Mouse (Mus musculus): ENCODE measurements at regions not wholly inside any gene's neighbourhood (a gene's known extent, or its start where the extent isn't known, plus 50 kb on each side); places are given as distances from the start of the nearest gene placed in this dataset.

GRCm38 (mm10) chr14:17569087-17569636 lies 90.9 kb upstream of the Thrb start:
- no peak overlapping the region for H3K4me3 ChIP-seq (replicated peaks)
- H3K9ac ChIP-seq = no peak overlapping the region
- H3K27ac ChIP-seq = no peak overlapping the region
- ATAC-seq = no peak
- H3K36me3 ChIP-seq = no peaks in the 10 kb centered on the region
- H3K4me2 ChIP-seq (replicated peaks) = no peak overlapping the region
- no peaks in the 10 kb centered on the region for H3K27me3 ChIP-seq (replicated peaks)
- H3K9me3 ChIP-seq = no peaks in the 10 kb centered on the region
- 65% methylated on average over 2 of the region's 2 CpGs for WGBS
- H3K4me1 ChIP-seq (replicated peaks) = no peaks in the 10 kb centered on the region

- Histone ChIP-seq H3K9ac (no peak overlapping the region), H3K4me2 (replicated peaks) (no peak overlapping the region), H3K4me3 (replicated peaks) (no peak overlapping the region), H3K36me3 (no peaks in the 10 kb centered on the region), H3K27ac (no peak overlapping the region), H3K27me3 (replicated peaks) (no peaks in the 10 kb centered on the region), H3K4me1 (replicated peaks) (no peaks in the 10 kb centered on the region), H3K9me3 (no peaks in the 10 kb centered on the region)
- WGBS = 65% methylated on average over 1 of the region's 1 CpGs
- no peak for ATAC-seq
Measured at GRCm38 (mm10) chr14:17578776-17579175, 81.3 kb upstream of the Thrb start.

- no peaks in the 10 kb centered on the region for H3K27me3 ChIP-seq (replicated peaks)
- H3K9me3 ChIP-seq = no peaks in the 10 kb centered on the region
- no peak overlapping the region for H3K4me3 ChIP-seq (replicated peaks)
- H3K9ac ChIP-seq = no peak overlapping the region
- ATAC-seq = no peak
- no peaks in the 10 kb centered on the region for H3K4me1 ChIP-seq (replicated peaks)
- H3K36me3 ChIP-seq = no peaks in the 10 kb centered on the region
- no peak overlapping the region for H3K27ac ChIP-seq
- H3K4me2 ChIP-seq (replicated peaks) = no peak overlapping the region
Measured at GRCm38 (mm10) chr14:17589595-17589994, 70.5 kb upstream of the Thrb start.

- Histone ChIP-seq H3K36me3 (no peaks in the 10 kb centered on the region), H3K9me3 (no peaks in the 10 kb centered on the region), H3K27me3 (replicated peaks) (no peaks in the 10 kb centered on the region), H3K4me2 (replicated peaks) (no peak overlapping the region), H3K9ac (no peak overlapping the region), H3K4me3 (replicated peaks) (no peak overlapping the region), H3K27ac (no peak overlapping the region), H3K4me1 (replicated peaks) (no peaks in the 10 kb centered on the region)
- no peak for ATAC-seq
- 73% methylated on average over 5 of the region's 5 CpGs for WGBS
Measured at GRCm38 (mm10) chr14:17599553-17599952, 60.5 kb upstream of the Thrb start.

GRCm38 (mm10) chr14:17602357-17602756 lies 57.7 kb upstream of the Thrb start:
- H3K4me3 ChIP-seq (replicated peaks) = no peak overlapping the region
- H3K27ac ChIP-seq = no peak overlapping the region
- no peaks in the 10 kb centered on the region for H3K4me1 ChIP-seq (replicated peaks)
- H3K9me3 ChIP-seq = no peaks in the 10 kb centered on the region
- no peak overlapping the region for H3K4me2 ChIP-seq (replicated peaks)
- 87% methylated on average over 1 of the region's 1 CpGs for WGBS
- no peaks in the 10 kb centered on the region for H3K27me3 ChIP-seq (replicated peaks)
- ATAC-seq = no peak
- H3K9ac ChIP-seq = no peak overlapping the region
- H3K36me3 ChIP-seq = no peaks in the 10 kb centered on the region

GRCm38 (mm10) chr14:17606018-17606417 lies 54.0 kb upstream of the Thrb start:
- WGBS = 52% methylated on average over 3 of the region's 3 CpGs
- no peaks in the 10 kb centered on the region for H3K27me3 ChIP-seq (replicated peaks)
- H3K9ac ChIP-seq = no peak overlapping the region
- ATAC-seq = no peak
- no peaks in the 10 kb centered on the region for H3K9me3 ChIP-seq
- no peak overlapping the region for H3K4me3 ChIP-seq (replicated peaks)
- H3K4me1 ChIP-seq (replicated peaks) = no peaks in the 10 kb centered on the region
- no peak overlapping the region for H3K4me2 ChIP-seq (replicated peaks)
- no peak overlapping the region for H3K27ac ChIP-seq
- no peaks in the 10 kb centered on the region for H3K36me3 ChIP-seq

- Histone ChIP-seq H3K27ac (no peak overlapping the region), H3K27me3 (replicated peaks) (no peaks in the 10 kb centered on the region), H3K4me1 (replicated peaks) (no peaks in the 10 kb centered on the region), H3K4me2 (replicated peaks) (no peak overlapping the region), H3K36me3 (no peaks in the 10 kb centered on the region), H3K9me3 (no peaks in the 10 kb centered on the region), H3K4me3 (replicated peaks) (no peak overlapping the region), H3K9ac (no peak overlapping the region)
- WGBS = 86% methylated on average over 2 of the region's 2 CpGs
- ATAC-seq = no peak
Measured at GRCm38 (mm10) chr14:17607186-17607585, 52.9 kb upstream of the Thrb start.

Measured in intestine, embryonic 15.5 days (tissue).